Comparison of ENCODE assay signal across 23 mouse cellular contexts in the genomic region with DNA sequence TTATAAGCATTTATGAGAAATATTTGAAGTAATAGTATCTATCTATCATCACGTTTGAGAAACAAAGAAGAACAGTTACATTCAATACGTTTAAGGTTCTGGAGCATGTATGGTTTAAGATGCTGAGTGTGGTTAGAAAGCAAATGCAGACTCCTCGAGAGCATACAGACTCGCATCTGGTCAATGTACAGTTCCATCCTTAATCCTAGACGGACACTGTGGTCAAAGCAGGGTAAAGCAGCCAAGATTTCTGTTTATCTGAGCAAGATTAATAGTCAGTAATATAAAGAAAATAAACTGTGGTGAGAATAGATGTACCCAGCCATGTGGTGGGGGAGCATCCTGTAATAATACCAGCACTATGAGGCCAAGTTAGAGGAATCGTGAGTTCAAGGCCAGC.
DNase-seq lines count a peak whose midpoint lies in the region; ATAC-seq and TF ChIP-seq lines count a peak whose summit lies in the region.
"Had no signal": no experiment of that assay in that cellular context is flagged by ENCODE, and none has a peak within 500 bp of the region (broad histone marks: within the 10 kb centered on the region; RNA-seq: fewer than 3 reads in every experiment).

No protein-coding gene starts in this region.

- H3K9ac ChIP-seq in intestine, embryonic 14.5 days (ENCODE audit: low read length), result no peak overlapping the region
- H3K9ac ChIP-seq in intestine, embryonic 16.5 days (ENCODE audit: low read depth, low read length), result no peak overlapping the region
- H3K9ac ChIP-seq in lung, embryonic 14.5 days, result no peak overlapping the region
- H3K9ac ChIP-seq in stomach, embryonic 15.5 days, result no peak overlapping the region
- H3K9ac ChIP-seq: embryonic facial prominence, embryonic 12.5 days; forebrain, embryonic 13.5 days; forebrain, embryonic 15.5 days; forebrain, postnatal 0 days had no signal

- H3K27ac ChIP-seq in intestine, embryonic 14.5 days (ENCODE audit: low read depth), result no peak overlapping the region
- no peak overlapping the region for H3K27ac ChIP-seq in intestine, embryonic 16.5 days (ENCODE audit: low read length)
- no peak overlapping the region for H3K27ac ChIP-seq in lung, embryonic 14.5 days (ENCODE audit: low read depth)
- no peak overlapping the region for H3K27ac ChIP-seq in stomach, embryonic 15.5 days
- H3K27ac ChIP-seq: embryonic facial prominence, embryonic 10.5 days; embryonic facial prominence, embryonic 12.5 days; forebrain, embryonic 13.5 days; forebrain, embryonic 15.5 days had no signal

- DNase-seq in intestine, embryonic 14.5 days (ENCODE audit: low spot score), result no peak
- peak; percentile 48 for DNase-seq in lung, embryonic 14.5 days
- no peak for DNase-seq in lung, postnatal 25 days (ENCODE audit: low spot score)
- no peak for DNase-seq in cerebellum, postnatal 10 days
- DNase-seq: adrenal gland, adult 8-10 months; adrenal gland, postnatal 14 days; adrenal gland, postnatal 36 days; B cell, adult 2 months; cerebellum, adult 11-12 months; cerebellum, adult 2 months; cerebellum, adult 9-10 months; cerebellum, postnatal 14 days; forebrain, postnatal 0 days had no signal

- TF ChIP-seq CTCF in lung, embryonic 14.5 days (IDR thresholded peaks at IDR 0.05; ENCODE audit: low read depth), result no peak

- no peaks in the 10 kb centered on the region for H3K27me3 ChIP-seq in intestine, embryonic 14.5 days (replicated peaks; ENCODE audit: control insufficient read depth, insufficient read depth, low read length)
- H3K27me3 ChIP-seq in intestine, embryonic 16.5 days (replicated peaks; ENCODE audit: control insufficient read depth, insufficient read depth, low read length), result no peaks in the 10 kb centered on the region
- no peaks in the 10 kb centered on the region for H3K27me3 ChIP-seq in lung, embryonic 14.5 days (ENCODE audit: insufficient read depth, low read length)
- no peaks in the 10 kb centered on the region for H3K27me3 ChIP-seq in stomach, embryonic 15.5 days (replicated peaks)
- H3K27me3 ChIP-seq: CH12.LX; embryonic facial prominence, embryonic 12.5 days; forebrain, embryonic 13.5 days; forebrain, embryonic 15.5 days; Patski had no signal

- no peak overlapping the region for H3K4me3 ChIP-seq in intestine, embryonic 14.5 days (ENCODE audit: low read depth, low read length)
- no peak overlapping the region for H3K4me3 ChIP-seq in intestine, embryonic 16.5 days (ENCODE audit: low read length)
- no peak overlapping the region for H3K4me3 ChIP-seq in lung, embryonic 14.5 days (ENCODE audit: low read depth, low read length)
- H3K4me3 ChIP-seq in stomach, embryonic 15.5 days (replicated peaks), result no peak overlapping the region
- H3K4me3 ChIP-seq: embryonic facial prominence, embryonic 10.5 days; embryonic facial prominence, embryonic 12.5 days; forebrain, embryonic 13.5 days; forebrain, embryonic 15.5 days had no signal

- 31% methylated on average over 6 of the region's 6 CpGs for WGBS in intestine, embryonic 14.5 days
- 50% methylated on average over 6 of the region's 6 CpGs for WGBS in intestine, embryonic 16.5 days
- WGBS in lung, embryonic 14.5 days, result 38% methylated on average over 6 of the region's 6 CpGs
- WGBS in stomach, embryonic 15.5 days, result 47% methylated on average over 6 of the region's 6 CpGs

- ATAC-seq in intestine, embryonic 14.5 days (replicated peaks; ENCODE audit: low FRiP score, low TSS enrichment, low read depth), result peak; percentile 70
- ATAC-seq in intestine, embryonic 16.5 days, result no peak
- peak; percentile 49; the same call in 1 of the 2 replicates for ATAC-seq in lung, embryonic 14.5 days (ENCODE audit: insufficient read depth)
- peak; percentile 39; the same call in 1 of the 2 replicates for ATAC-seq in stomach, embryonic 15.5 days (ENCODE audit: insufficient read depth, low FRiP score, low read depth)
- ATAC-seq: activated CD4-positive, CD25-positive, alpha-beta regulatory T cell, adult 4 months; CD4-positive, CD25-positive, alpha-beta regulatory T cell, adult 4 months; forebrain, embryonic 13.5 days; forebrain, embryonic 15.5 days; forebrain, postnatal 0 days; Patski had no signal

- H3K36me3 ChIP-seq in intestine, embryonic 14.5 days (ENCODE audit: control insufficient read depth, insufficient read depth, low read length), result no peaks in the 10 kb centered on the region
- no peaks in the 10 kb centered on the region for H3K36me3 ChIP-seq in intestine, embryonic 16.5 days (ENCODE audit: control insufficient read depth, insufficient read depth, low read length)
- H3K36me3 ChIP-seq in lung, embryonic 14.5 days (ENCODE audit: insufficient read depth), result no peaks in the 10 kb centered on the region
- no peaks in the 10 kb centered on the region for H3K36me3 ChIP-seq in stomach, embryonic 15.5 days
- H3K36me3 ChIP-seq: embryonic facial prominence, embryonic 10.5 days; embryonic facial prominence, embryonic 12.5 days; forebrain, embryonic 15.5 days had no signal

- no peak overlapping the region for H3K4me2 ChIP-seq in intestine, embryonic 14.5 days (ENCODE audit: low read length)
- no peak overlapping the region for H3K4me2 ChIP-seq in intestine, embryonic 16.5 days (ENCODE audit: low read depth, low read length)
- H3K4me2 ChIP-seq in lung, embryonic 14.5 days, result no peak overlapping the region
- no peak overlapping the region for H3K4me2 ChIP-seq in stomach, embryonic 15.5 days
- H3K4me2 ChIP-seq: embryonic facial prominence, embryonic 12.5 days; forebrain, embryonic 13.5 days; forebrain, embryonic 15.5 days had no signal

- H3K9me3 ChIP-seq in intestine, embryonic 14.5 days (ENCODE audit: control insufficient read depth, low read length), result no peaks in the 10 kb centered on the region
- H3K9me3 ChIP-seq in intestine, embryonic 16.5 days (ENCODE audit: control insufficient read depth, low read length), result no peaks in the 10 kb centered on the region
- H3K9me3 ChIP-seq in lung, embryonic 14.5 days (ENCODE audit: low read depth, low read length), result no peaks in the 10 kb centered on the region
- no peaks in the 10 kb centered on the region for H3K9me3 ChIP-seq in stomach, embryonic 15.5 days
- H3K9me3 ChIP-seq: embryonic facial prominence, embryonic 10.5 days; embryonic facial prominence, embryonic 12.5 days; forebrain, embryonic 13.5 days; forebrain, embryonic 15.5 days had no signal

- H3K4me1 ChIP-seq in intestine, embryonic 14.5 days (replicated peaks; ENCODE audit: control insufficient read depth, insufficient read depth, low read length), result no peaks in the 10 kb centered on the region; the same call in 1 of the 2 replicates
- H3K4me1 ChIP-seq in intestine, embryonic 16.5 days (ENCODE audit: control insufficient read depth, insufficient read depth, low read length), result no peaks in the 10 kb centered on the region; the same call in 1 of the 2 replicates
- no peaks in the 10 kb centered on the region for H3K4me1 ChIP-seq in lung, embryonic 14.5 days (ENCODE audit: insufficient read depth)
- H3K4me1 ChIP-seq in stomach, embryonic 15.5 days, result no peaks in the 10 kb centered on the region
- H3K4me1 ChIP-seq: embryonic facial prominence, embryonic 10.5 days; embryonic facial prominence, embryonic 12.5 days; forebrain, embryonic 13.5 days; forebrain, embryonic 15.5 days had no signal
